Mouse (Mus musculus) ovary, postnatal 36 days (tissue): ENCODE data around the gene Cplx2.

Experiments used
- DNase-seq: peaks from one replicate; pipeline ENCODE4 v3.0.0; 2022; ENCODE audit warnings: low spot score, mixed read lengths

Cplx2 gene

DNA sequence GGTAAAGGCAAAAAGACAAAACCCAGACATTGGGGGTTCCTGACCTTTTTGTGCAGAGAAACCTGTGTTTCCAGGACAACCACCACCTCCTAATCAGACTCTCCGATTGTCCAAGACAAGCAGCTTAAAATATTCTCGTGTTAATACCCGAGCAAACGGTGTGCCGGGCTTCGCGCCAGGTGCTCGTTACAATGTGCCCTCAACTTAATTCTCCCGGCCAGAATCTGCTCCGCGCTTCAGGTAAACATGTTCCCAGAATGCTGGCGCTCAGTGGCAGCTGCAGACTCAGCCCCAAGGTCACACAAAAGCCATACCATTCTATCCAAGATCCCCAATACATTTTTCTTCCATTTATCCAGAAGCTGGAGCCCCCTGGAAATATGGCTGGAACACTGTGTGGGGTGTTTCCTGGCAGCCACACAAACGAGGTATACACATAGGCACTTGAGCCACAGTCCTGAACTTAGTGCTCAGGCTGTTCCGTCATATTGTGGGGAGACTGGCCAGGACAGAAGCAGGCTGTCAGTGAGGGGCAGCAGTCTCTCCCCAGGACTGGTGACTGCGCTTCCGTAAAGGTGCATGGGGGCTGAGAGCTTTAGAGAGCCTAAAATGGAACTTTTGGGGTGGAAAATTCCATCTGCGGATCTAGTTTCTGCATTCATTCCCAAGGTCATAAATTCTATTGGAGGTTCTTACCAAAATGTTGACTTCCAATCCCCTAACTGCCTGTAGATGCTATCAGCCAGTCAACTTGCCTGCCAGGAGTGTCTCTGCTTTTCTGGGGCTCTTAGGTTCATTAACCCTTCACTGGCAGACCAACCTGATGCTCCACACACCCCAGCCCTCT lies 32.3 kb downstream of the Cplx2 start:
- DNase-seq: no peak

DNA sequence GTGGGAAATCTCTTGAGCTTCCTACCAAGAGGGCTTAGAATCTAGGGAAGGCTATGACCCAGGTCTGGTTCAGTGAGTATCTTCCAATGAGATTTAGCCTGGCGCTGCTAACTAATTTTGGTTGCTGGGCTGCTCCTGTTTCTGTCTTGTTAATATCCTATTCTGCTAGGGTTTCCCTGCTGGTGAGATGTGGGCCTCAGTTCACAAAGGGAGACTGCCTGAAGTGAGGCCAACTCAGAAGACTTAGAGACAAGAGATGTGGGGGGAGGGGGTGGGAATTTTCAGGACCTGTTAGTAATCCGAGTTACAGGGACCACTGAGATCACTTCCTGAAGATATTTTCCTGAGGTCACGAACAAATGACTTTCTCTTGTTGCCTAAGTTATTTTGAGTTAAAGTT lies 33.1 kb downstream of the Cplx2 start:
- DNase-seq: no peak

DNA sequence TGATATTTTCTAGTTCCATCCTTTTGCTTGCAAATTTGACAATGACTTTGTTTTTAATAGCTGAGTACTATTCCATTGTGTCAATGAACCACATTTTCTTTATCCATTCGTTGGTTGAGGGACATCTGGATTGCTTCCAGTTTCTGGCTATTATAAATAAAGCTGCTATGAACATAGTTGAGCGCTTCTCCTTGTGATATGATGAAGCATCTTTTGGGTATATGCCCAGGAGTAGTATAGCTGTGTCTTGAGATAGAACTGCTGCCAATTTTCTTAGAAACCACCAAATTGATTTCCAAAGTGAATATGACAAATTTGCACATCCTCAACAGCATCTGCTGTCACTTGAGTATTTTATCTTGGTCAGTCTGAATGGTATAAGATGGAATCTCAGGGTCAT lies 34.7 kb downstream of the Cplx2 start:
- DNase-seq: no peak

DNA sequence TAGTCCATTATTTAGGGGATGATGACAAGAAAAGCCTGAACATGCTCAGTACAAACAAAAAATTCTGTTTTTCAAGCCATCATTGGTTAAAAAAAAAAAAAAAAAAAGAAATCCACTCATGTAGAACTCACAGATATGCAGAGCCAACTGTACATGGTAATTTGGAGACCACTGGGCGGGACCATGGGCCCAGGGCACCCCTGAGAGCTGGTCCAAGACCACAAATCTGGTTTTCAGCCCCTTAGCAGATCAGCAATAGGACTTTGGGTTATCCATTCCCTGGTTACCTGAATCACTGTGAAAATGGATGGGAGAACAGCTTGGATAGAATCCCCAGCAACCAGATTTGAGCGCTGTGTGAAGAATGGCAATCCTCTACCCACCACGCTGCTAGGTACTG lies 40.5 kb downstream of the Cplx2 start:
- no peak for DNase-seq

DNA sequence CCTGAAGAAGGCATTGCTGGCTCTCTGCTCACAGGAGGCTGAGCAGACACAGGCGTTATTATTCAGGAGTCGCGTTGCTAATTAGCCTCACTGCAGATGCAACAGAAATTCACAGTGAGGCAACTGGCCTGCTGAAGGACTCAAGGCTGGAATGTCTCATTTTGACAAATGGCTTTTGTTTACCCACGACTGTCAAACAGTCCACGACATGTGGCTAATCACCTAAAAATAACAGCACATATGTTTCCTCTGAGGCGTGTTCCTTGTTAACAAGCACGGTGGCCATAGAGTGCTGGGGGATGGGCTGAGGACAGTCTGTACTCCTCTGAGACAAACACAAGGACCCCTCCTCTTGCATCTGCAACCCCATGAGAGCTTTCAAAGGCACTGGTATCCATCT lies 41.1 kb downstream of the Cplx2 start:
- DNase-seq: no peak

DNA sequence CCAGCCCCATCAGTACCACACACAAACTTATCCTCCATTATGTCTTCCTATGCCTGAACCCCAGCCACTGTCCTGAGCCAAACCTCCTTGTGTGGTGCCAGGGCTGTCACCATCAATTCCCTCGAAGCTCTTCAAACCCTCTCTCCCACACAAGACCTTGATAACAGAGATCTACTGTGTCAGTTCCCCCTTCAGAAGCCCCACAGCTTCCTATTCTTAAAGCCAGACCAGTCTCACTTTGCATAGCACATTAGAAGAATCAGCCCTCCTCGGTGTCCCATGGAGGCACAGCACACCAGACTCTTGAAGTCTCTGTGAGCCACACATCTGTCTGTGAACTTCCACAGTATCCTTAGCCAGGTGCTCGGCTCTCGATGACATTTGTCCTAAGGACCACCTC lies 41.6 kb downstream of the Cplx2 start:
- no peak for DNase-seq

DNA sequence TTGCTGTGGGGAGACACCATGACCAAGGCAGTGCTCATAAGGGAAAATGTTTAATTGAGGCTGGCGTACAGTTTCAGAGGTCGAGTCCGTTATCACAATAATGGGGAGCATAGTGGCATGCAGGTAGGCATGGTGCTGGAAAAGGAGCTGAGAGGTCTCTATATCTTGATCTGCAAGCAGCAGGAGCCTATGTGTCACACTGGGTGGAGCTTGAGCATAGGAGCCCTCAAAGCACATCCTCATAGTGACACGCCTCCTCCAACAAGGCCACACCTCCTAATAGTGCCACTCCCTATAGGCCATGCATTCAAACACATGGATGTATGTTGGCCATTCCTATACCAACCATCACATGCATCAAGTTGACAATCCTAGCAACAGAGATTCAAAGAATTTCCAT lies 43.9 kb downstream of the Cplx2 start:
- DNase-seq: no peak

DNA sequence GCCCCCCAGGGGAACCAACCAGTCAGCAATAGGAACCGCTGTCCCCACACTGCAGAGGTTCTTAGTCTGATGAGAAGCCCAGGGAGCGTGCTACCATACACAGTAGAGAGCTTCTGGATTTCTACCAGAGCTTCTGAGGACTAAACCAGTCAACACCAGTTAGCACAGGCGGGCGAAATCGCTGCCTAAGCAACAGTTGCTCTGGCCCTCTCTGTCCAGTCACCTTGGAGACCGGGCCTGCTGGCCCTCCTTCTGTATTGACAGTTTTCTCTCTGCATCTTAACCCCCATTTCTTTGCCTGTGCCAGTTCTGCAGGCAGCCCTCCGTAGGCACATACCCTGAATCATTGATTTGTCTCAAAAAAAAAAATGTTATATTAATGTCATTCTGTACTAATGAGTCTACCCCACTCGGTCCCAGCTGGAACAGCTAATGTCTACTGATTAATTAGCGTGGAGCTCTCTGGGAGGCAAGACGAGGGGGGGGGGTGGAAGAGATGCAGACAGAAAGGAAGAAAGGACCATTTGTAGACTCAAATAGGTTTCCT lies 47.7 kb downstream of the Cplx2 start:
- DNase-seq: no peak

DNA sequence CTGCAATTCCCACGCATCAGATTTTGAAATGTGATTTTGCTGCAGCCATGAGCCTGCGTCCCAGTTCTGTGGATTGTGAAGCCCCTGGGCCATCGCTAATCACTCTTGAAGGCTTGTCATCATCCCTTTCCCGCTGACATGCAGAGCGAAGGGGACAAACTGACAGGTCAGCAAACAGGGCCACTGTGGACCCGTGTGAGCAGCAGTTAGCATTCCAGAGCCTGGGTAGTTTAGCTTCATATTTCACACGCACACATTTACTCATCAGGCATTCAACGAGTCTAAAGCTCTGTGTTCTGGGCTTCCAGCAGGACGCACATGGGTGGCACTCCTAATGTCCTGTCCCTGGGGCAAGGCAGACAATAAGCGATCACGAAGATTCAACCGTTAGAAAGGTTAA lies 49.1 kb downstream of the Cplx2 start:
- DNase-seq: no peak

DNA sequence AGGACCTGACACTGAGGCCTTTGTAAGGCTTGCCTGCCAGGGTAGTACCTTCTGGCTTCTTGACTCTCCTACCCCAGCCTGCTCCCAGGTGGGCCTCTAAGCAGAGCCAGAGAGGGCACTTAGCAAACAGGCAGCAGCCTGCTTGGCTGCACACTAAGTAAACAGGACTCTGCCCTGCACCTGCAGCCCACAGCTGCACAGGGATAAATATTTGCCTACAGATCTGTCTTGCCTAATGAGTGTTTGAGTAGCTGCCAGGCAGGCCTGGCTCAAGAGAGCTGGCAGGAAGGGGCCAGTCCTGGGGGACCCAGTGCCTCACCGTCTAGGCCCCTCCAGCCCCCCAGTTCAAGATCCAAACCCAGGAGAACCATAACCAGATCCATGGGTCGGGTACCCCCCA lies 54.1 kb downstream of the Cplx2 start:
- peak; percentile 12 for DNase-seq

DNA sequence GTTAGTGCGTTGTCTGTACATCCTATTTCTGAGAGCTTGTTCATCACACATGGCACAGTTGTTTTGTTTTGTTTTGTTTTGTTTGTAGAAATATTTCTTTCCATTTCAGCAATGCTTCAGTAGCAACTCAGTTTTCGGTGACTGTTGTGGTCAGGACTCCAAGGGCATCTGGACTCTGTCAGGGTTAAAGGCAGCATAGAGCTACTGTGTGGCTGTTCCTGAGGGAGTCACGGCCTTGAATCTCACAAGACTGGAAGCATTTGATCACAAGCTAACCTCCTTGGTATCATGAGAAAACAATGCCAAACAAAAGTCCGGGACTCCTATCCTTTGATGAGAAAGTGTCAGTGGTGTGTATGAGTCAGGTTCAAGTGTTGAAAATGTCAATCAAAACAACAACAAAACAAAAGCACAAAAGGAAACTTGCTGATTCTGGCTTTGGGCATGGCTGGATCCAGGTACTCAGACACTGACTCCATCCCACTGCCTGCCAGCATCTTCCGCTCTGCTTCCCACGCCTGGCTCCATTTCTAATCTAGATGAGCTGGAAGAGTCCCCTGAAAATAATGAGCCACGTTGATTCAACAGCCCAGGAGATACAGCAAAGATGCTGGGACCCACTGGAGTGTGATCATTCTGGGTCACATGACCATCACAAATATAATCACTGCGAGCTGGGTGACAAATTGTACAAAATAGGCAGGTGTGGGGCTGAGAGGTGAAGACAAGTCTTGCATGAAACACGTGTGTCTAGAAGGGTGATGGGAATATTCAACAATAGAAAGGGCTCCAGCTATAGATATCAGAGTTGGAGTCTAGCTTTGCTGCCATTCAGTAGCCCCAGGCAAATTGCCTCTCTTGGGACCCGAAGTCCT lies 55.9 kb downstream of the Cplx2 start:
- no peak for DNase-seq

DNA sequence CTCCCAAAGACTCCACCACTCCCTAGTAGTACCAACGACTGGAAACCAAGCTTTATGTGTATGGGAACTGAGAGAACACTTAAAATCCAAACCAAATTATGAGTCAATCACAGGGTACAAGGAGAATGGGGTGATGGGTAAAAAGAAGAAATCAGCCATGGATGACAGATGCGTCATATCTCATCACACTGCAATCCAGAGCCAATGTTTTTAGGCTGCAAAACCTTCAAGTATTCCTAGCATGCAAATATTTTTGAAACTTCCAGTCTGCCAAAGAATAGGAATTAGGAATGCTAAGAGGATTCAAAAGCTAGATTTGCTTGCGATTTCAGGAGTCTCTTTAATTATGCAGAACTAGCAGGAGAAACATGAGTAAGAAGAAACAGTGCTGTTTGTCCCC lies 57.6 kb downstream of the Cplx2 start:
- DNase-seq: no peak

DNA sequence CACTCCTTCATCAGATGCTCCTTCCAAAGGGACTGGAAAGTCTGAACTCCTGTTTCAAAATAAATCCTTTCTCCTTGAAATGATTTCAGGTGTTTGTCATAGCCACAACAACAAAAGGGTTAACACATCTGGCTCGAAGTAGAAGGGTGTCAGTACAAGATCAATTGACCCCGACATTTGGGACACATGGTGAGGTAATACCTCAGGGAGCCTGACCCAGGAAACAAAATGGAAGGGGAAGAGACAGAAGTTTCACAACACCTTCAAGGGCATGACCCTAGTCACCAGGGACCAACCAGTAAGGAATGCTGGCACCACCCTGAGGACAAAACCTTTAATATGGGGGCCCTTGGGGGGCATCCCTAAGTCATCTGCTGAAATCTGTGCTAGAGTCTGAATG lies 58.9 kb downstream of the Cplx2 start:
- no peak for DNase-seq

DNA sequence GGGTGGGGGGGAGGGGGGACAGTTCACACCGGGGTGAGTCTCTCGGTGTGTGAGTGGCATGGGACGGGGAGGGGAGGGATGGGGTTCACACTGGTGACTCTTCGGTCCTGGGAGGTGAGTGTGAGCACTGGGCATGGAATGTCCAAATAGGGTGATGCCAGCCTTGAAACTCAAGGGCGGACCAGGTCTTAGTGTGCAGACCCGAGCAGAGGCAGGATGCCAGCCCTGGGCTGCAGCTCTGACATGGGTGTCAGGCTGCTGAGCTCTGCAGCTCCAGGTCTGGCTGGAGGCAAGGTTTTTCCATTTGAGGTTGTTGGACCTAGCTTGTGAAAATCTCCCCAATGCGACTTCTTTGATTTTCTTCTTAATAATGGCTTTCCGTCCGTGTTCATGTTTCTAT lies 60.0 kb downstream of the Cplx2 start:
- DNase-seq: no peak
